Mouse (Mus musculus): ENCODE measurements at regions not wholly inside any gene's neighbourhood (a gene's known extent, or its start where the extent isn't known, plus 50 kb on each side); places are given as distances from the start of the nearest gene placed in this dataset.

DNA sequence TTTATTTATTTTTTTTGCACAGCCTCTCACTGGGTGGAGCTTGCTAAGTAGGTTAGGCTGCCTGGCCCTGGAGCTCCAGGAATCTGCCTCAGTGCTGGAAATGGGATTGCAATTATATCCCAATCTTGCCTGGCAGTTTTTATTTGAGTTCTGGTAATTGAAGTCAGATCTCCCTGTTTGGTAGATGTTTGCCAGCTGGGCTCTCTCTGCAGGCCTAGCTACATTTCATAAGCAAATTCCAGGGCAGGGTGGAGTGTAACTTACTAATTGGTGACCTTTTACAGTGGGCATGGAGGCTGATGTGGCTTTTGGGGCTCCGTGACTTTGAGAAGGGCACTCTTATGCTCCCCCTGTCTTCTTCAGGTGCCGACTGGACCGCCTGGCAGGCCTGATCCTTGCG is 252.6 kb upstream of the Stt3b start:
- 78% methylated on average over 4 of the region's 4 CpGs for WGBS
- H3K27ac ChIP-seq (replicated peaks), result no peak overlapping the region

DNA sequence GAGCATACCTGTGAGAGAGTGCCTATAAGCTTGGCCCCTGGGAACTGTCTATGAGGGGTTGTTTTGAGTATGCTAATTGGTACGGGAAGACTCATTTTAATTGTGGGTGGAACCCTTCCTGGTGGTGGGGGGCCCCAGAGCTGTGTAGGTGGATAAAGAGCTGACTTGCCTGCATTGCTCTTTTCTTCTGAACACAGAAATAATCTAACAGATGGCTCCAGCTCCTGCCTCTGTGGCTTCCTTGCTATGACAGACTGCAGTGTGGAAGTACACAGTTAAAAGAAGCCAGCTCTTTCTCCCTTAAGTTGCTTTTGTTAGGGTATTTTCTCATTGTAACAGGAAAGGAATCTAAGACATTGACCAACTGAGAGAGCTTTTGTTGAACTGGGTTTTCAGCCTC is 254.1 kb upstream of the Stt3b start:
- no peaks in the 10 kb centered on the region for H3K36me3 ChIP-seq
- no peaks in the 10 kb centered on the region for H3K27me3 ChIP-seq
- 57% methylated on average over 1 of the region's 1 CpGs for WGBS
- ATAC-seq (ENCODE audit: low FRiP score, low read depth), result no peak
- H3K9me3 ChIP-seq, result no peaks in the 10 kb centered on the region
- peaks cover 6% of the 10 kb centered on the region; the same call in 1 of the 2 replicates for H3K4me1 ChIP-seq (replicated peaks)
- H3K9ac ChIP-seq, result no peak overlapping the region
- no peak overlapping the region for H3K4me3 ChIP-seq
- H3K27ac ChIP-seq (replicated peaks), result no peak overlapping the region
- no peak overlapping the region for H3K4me2 ChIP-seq

More for the DNA sequence above, 252.6 kb upstream of the Stt3b start:
- H3K4me2 ChIP-seq, result no peak overlapping the region
- no peaks in the 10 kb centered on the region for H3K27me3 ChIP-seq
- H3K9me3 ChIP-seq, result no peaks in the 10 kb centered on the region
- H3K9ac ChIP-seq, result no peak overlapping the region
- no peaks in the 10 kb centered on the region for H3K36me3 ChIP-seq
- H3K4me3 ChIP-seq, result no peak overlapping the region
- no peak for ATAC-seq (ENCODE audit: low FRiP score, low read depth)
- peaks cover 6% of the 10 kb centered on the region; the same call in 1 of the 2 replicates for H3K4me1 ChIP-seq (replicated peaks)

DNA sequence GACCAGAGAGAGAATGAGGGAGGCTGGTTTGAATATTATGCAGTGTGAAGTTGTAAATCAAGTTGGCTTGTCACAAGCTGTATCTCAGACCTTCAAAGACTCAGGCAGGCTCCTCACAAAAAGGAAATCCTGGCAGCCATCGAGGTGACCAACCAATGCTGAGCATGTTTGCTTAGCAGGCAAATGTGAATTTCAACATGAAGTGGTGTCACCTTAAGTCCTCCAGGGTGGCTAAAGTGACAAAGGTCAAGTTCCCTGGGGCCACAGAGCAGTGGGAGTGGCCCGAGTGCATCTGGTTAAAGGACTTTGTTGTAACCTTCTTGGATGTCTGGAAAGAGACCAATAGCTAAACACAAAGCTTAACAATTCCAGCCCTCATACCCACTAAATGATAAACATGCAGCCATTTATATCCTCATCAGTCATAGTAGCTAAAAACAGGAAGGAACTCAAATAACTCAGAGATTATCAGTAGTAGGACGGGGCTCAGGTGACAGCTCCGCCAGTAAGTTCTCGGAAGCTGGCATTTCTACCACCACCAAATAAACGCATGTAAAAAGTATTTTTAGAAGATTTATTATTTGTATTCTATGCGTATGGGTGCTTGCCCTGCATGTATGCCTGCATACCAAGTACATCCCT is 258.6 kb upstream of the Stt3b start:
- Histone ChIP-seq H3K27me3 (no peaks in the 10 kb centered on the region), H3K36me3 (no peaks in the 10 kb centered on the region), H3K4me1 (replicated peaks) (no peaks in the 10 kb centered on the region), H3K4me2 (no peak overlapping the region), H3K9ac (no peak overlapping the region), H3K27ac (replicated peaks) (no peak overlapping the region), H3K9me3 (no peaks in the 10 kb centered on the region), H3K4me3 (no peak overlapping the region)
- 89% methylated on average over 7 of the region's 7 CpGs for WGBS
- ATAC-seq (ENCODE audit: low FRiP score, low read depth), result no peak

DNA sequence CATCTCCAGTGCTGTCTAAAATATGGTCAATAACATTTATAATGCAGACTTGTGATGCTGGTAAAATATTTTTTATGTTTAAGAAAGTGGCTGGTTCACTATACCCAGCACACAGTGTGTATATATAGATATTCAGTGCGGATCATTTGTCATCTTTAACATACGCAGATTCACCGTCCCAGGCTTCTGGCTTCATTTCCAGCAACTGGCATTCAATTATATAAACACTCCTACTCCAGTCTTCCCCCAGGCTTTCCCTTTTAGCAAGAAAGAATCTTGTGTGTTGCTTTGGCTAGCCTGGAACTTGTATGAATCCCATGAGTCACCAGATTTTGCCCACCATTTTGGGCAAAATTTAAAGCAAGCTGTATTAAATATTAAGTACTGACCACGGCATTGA is 260.8 kb upstream of the Stt3b start:
- Histone ChIP-seq H3K27ac (replicated peaks) (no peak overlapping the region), H3K4me1 (replicated peaks) (no peaks in the 10 kb centered on the region), H3K27me3 (no peaks in the 10 kb centered on the region), H3K9me3 (no peaks in the 10 kb centered on the region), H3K4me3 (no peak overlapping the region), H3K36me3 (no peaks in the 10 kb centered on the region), H3K4me2 (no peak overlapping the region), H3K9ac (no peak overlapping the region)
- ATAC-seq (ENCODE audit: low FRiP score, low read depth), result no peak
- WGBS, result 84% methylated on average over 4 of the region's 4 CpGs

GRCm38 (mm10) chr9:115581116-115581515 is 270.9 kb upstream of the Stt3b start:
- WGBS, result 72% methylated on average over 3 of the region's 3 CpGs
- no peak overlapping the region for H3K4me2 ChIP-seq
- H3K27ac ChIP-seq (replicated peaks), result no peak overlapping the region
- H3K27me3 ChIP-seq, result no peaks in the 10 kb centered on the region
- no peaks in the 10 kb centered on the region for H3K36me3 ChIP-seq
- H3K9me3 ChIP-seq, result no peaks in the 10 kb centered on the region
- H3K4me1 ChIP-seq (replicated peaks), result no peaks in the 10 kb centered on the region
- no peak overlapping the region for H3K4me3 ChIP-seq
- H3K9ac ChIP-seq, result no peak overlapping the region
- no peak for ATAC-seq (ENCODE audit: low FRiP score, low read depth)

DNA sequence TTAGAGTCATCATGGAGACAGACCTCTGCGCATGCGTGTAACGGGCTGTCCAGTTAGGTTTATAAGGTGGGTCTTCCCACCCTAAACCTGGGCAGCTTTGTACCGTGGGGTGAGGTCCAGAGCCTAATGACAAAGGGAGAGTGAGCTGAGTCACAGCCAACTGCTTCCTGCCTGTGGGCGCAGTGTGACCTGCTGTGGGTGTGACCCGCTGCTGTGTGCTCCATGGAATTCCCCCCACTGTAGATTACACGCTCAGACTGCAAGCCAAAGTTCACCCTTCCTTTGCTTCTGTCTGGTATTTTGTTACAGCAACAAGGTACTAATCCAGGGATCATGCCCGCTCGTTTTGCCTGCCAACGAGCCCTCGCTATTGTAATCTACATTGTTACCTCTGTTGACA is 273.3 kb upstream of the Stt3b start:
- H3K4me3 ChIP-seq, result no peak overlapping the region
- no peak overlapping the region for H3K27ac ChIP-seq (replicated peaks)
- no peak overlapping the region for H3K9ac ChIP-seq
- no peak for ATAC-seq (ENCODE audit: low FRiP score, low read depth)
- H3K36me3 ChIP-seq, result no peaks in the 10 kb centered on the region
- no peaks in the 10 kb centered on the region for H3K4me1 ChIP-seq (replicated peaks)
- no peak overlapping the region for H3K4me2 ChIP-seq
- no peaks in the 10 kb centered on the region for H3K27me3 ChIP-seq
- WGBS, result 92% methylated on average over 11 of the region's 11 CpGs
- no peaks in the 10 kb centered on the region for H3K9me3 ChIP-seq

- Histone ChIP-seq H3K4me2 (no peak overlapping the region), H3K27me3 (no peaks in the 10 kb centered on the region), H3K4me3 (no peak overlapping the region), H3K27ac (replicated peaks) (no peak overlapping the region), H3K9ac (no peak overlapping the region), H3K9me3 (no peaks in the 10 kb centered on the region), H3K36me3 (no peaks in the 10 kb centered on the region), H3K4me1 (replicated peaks) (no peaks in the 10 kb centered on the region)
- ATAC-seq (ENCODE audit: low FRiP score, low read depth), result no peak
- WGBS, result 89% methylated on average over 7 of the region's 7 CpGs
Measured at GRCm38 (mm10) chr9:115584874-115585273, 274.7 kb upstream of the Stt3b start.

DNA sequence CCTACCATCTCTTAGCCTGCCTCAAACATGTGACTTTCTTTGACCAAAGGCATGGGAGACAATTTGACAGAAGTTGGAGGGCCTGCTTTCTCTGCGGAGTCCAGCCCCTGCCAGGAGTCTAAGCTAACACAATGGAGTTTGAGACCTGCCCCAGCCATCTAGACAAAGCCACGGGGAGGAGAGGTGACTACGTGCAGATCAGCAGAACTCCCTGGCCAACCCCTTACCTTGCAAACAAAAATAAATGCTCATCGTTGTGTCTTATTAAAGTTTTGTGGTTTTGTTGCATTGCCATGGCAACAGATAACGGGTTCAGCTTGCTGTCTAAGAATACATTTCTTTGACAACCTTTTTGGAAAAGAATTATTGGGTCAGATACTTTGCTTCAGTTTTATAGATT is 282.2 kb upstream of the Stt3b start:
- Histone ChIP-seq H3K9ac (no peak overlapping the region), H3K4me2 (no peak overlapping the region), H3K4me1 (replicated peaks) (no peaks in the 10 kb centered on the region), H3K36me3 (no peaks in the 10 kb centered on the region), H3K4me3 (no peak overlapping the region), H3K9me3 (no peaks in the 10 kb centered on the region), H3K27ac (replicated peaks) (no peak overlapping the region), H3K27me3 (no peaks in the 10 kb centered on the region)
- WGBS, result 59% methylated on average over 5 of the region's 5 CpGs
- no peak for ATAC-seq (ENCODE audit: low FRiP score, low read depth)

- no peaks in the 10 kb centered on the region for H3K9me3 ChIP-seq
- H3K4me1 ChIP-seq (replicated peaks), result peaks cover 13% of the 10 kb centered on the region
- no peaks in the 10 kb centered on the region for H3K27me3 ChIP-seq
- WGBS, result 89% methylated on average over 9 of the region's 9 CpGs
- no peak overlapping the region for H3K4me3 ChIP-seq
- H3K27ac ChIP-seq (replicated peaks), result no peak overlapping the region
- no peak overlapping the region for H3K4me2 ChIP-seq
- ATAC-seq (ENCODE audit: low FRiP score, low read depth), result no peak
- no peak overlapping the region for H3K9ac ChIP-seq
- no peaks in the 10 kb centered on the region for H3K36me3 ChIP-seq
Measured at GRCm38 (mm10) chr9:115600228-115600627, 290.0 kb upstream of the Stt3b start.

- no peak overlapping the region for H3K27ac ChIP-seq (replicated peaks)
- no peaks in the 10 kb centered on the region for H3K9me3 ChIP-seq
- H3K27me3 ChIP-seq, result no peaks in the 10 kb centered on the region
- H3K4me3 ChIP-seq, result no peak overlapping the region
- H3K9ac ChIP-seq, result no peak overlapping the region
- WGBS, result 88% methylated on average over 2 of the region's 2 CpGs
- no peak for ATAC-seq (ENCODE audit: low FRiP score, low read depth)
- H3K4me1 ChIP-seq (replicated peaks), result peaks cover 17% of the 10 kb centered on the region
- H3K36me3 ChIP-seq, result no peaks in the 10 kb centered on the region
- H3K4me2 ChIP-seq, result no peak overlapping the region
Measured at GRCm38 (mm10) chr9:115600826-115601225, 290.6 kb upstream of the Stt3b start.

- no peak for ATAC-seq (ENCODE audit: low FRiP score, low read depth)
- 96% methylated on average over 7 of the region's 7 CpGs for WGBS
Measured at GRCm38 (mm10) chr9:115602772-115603171, 292.6 kb upstream of the Stt3b start.

DNA sequence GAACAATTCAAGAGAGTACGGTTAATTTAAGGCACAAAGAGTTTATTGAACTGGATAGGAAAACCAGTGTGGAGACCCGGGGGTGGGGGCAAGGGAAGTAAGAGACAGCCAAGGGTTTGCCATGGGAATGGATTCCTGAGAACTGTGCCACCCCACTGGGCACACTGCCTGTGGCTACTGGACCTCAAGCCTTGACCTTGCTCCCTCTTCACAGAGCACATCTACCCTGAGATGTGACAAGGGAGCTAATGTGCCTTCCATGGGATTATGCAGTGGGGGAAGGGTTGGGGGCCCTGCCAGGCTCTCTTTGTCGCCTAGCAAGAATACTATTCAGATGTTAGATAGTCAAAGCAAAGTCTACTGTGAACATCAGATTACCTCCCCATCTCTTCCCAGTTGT is 294.2 kb upstream of the Stt3b start:
- ATAC-seq (ENCODE audit: low FRiP score, low read depth), result peak; percentile 95
- 44% methylated on average over 3 of the region's 3 CpGs for WGBS

More at GRCm38 (mm10) chr9:115602772-115603171, 292.6 kb upstream of the Stt3b start:
- H3K27ac ChIP-seq (replicated peaks), result no peak overlapping the region
- no peaks in the 10 kb centered on the region for H3K36me3 ChIP-seq
- no peak overlapping the region for H3K4me3 ChIP-seq
- no peak overlapping the region for H3K9ac ChIP-seq
- no peak overlapping the region for H3K4me2 ChIP-seq
- no peaks in the 10 kb centered on the region for H3K9me3 ChIP-seq
- H3K27me3 ChIP-seq, result no peaks in the 10 kb centered on the region
- H3K4me1 ChIP-seq (replicated peaks), result peaks cover 17% of the 10 kb centered on the region

More for the DNA sequence above, 294.2 kb upstream of the Stt3b start:
- Histone ChIP-seq H3K9me3 (no peaks in the 10 kb centered on the region), H3K4me1 (replicated peaks) (peaks cover 17% of the 10 kb centered on the region), H3K36me3 (no peaks in the 10 kb centered on the region), H3K4me3 (no peak overlapping the region), H3K27me3 (no peaks in the 10 kb centered on the region), H3K4me2 (0 out of 2 replicates have a peak overlapping the region, but pooled peaks have one; percentile 17), H3K27ac (replicated peaks) (peak overlapping the region; percentile 83), H3K9ac (no peak overlapping the region)

Measured in hindbrain, embryonic 15.5 days (tissue).